Mouse (Mus musculus) ES-CJ7 (cell line): ENCODE measurements around the gene Fzr1.

Source experiments
- DNase-seq: peaks from one replicate; pipeline ENCODE4 v3.0.0; 2011; ENCODE audit warnings: low read depth, low spot score

Fzr1 gene

GRCm38 (mm10) chr10:81402227-81402765 is 24.0 kb upstream of the Fzr1 start:
- peak; percentile 59 for DNase-seq

GRCm38 (mm10) chr10:81401521-81402226 is 23.4 kb upstream of the Fzr1 start:
- DNase-seq: peak; percentile 98

- peak; percentile 86 for DNase-seq
These were observed 22.8 kb upstream of the Fzr1 start for GRCm38 (mm10) chr10:81401205-81401520.

GRCm38 (mm10) chr10:81400371-81401204 is 22.3 kb upstream of the Fzr1 start:
- no peak for DNase-seq

GRCm38 (mm10) chr10:81399798-81400308 is 21.5 kb upstream of the Fzr1 start:
- no peak for DNase-seq

GRCm38 (mm10) chr10:81399296-81399695 is 21.0 kb upstream of the Fzr1 start:
- no peak for DNase-seq

- no peak for DNase-seq
These were observed 18.4 kb upstream of the Fzr1 start for GRCm38 (mm10) chr10:81396749-81397148.

GRCm38 (mm10) chr10:81395865-81396264 is 17.5 kb upstream of the Fzr1 start:
- DNase-seq: no peak

- DNase-seq: peak; percentile 80
These were observed 16.8 kb upstream of the Fzr1 start for GRCm38 (mm10) chr10:81395127-81395526.

- DNase-seq: no peak
These were observed 15.2 kb upstream of the Fzr1 start for GRCm38 (mm10) chr10:81393456-81394063.

GRCm38 (mm10) chr10:81392781-81393185 is 14.5 kb upstream of the Fzr1 start, which contains the start of gene Smim24:
Gene Smim24 (plus strand): TSS chr10:81393051.
- DNase-seq: no peak

- no peak for DNase-seq
These were observed 14.0 kb upstream of the Fzr1 start for GRCm38 (mm10) chr10:81392270-81392669.

- no peak for DNase-seq
These were observed 12.3 kb upstream of the Fzr1 start for GRCm38 (mm10) chr10:81390678-81390965.

GRCm38 (mm10) chr10:81389801-81390677 is 11.7 kb upstream of the Fzr1 start:
- peak; percentile 57 for DNase-seq

GRCm38 (mm10) chr10:81389373-81389772 is 11.1 kb upstream of the Fzr1 start:
- DNase-seq: no peak

- DNase-seq: no peak
These were observed 10.3 kb upstream of the Fzr1 start, which contains the start of gene Gm48552 for GRCm38 (mm10) chr10:81388505-81389055. Gene Gm48552 (plus strand): TSS chr10:81389005.

GRCm38 (mm10) chr10:81387716-81388115 is 9.4 kb upstream of the Fzr1 start:
- DNase-seq: no peak

GRCm38 (mm10) chr10:81385603-81386306 is 7.4 kb upstream of the Fzr1 start:
- no peak for DNase-seq

- no peak for DNase-seq
These were observed 6.3 kb upstream of the Fzr1 start for GRCm38 (mm10) chr10:81384605-81384982.
